Mouse (Mus musculus): Measurements from ENCODE around the gene Gpc6. TPM values are rescaled to one million over a fixed set of nuclear protein-coding genes. Genes with fewer than 3 reads are reported as not detected.

The Gpc6 gene
- polyA plus RNA-seq, 1 experiment, result 1.4 TPM

GRCm38 (mm10) chr14:117910323-117910722 is 985.2 kb downstream of the Gpc6 start:
- H3K4me1 ChIP-seq (ENCODE audit: control insufficient read depth, insufficient read depth, insufficient read length, low read length), result peaks cover 16% of the 10 kb centered on the region; the same call in 1 of the 2 replicates
- H3K4me3 ChIP-seq (ENCODE audit: insufficient read depth, low read depth, low read length), result no peak overlapping the region
- H3K27ac ChIP-seq (replicated peaks; ENCODE audit: low read depth, low read length), result peak overlapping the region; percentile 83

GRCm38 (mm10) chr14:117912624-117913270 is 987.6 kb downstream of the Gpc6 start:
- Histone ChIP-seq H3K4me1 (ENCODE audit: control insufficient read depth, insufficient read depth, insufficient read length, low read length) (peaks cover 16% of the 10 kb centered on the region; the same call in 1 of the 2 replicates), H3K27ac (replicated peaks; ENCODE audit: low read depth, low read length) (no peak overlapping the region), H3K4me3 (ENCODE audit: insufficient read depth, low read depth, low read length) (no peak overlapping the region)

DNA sequence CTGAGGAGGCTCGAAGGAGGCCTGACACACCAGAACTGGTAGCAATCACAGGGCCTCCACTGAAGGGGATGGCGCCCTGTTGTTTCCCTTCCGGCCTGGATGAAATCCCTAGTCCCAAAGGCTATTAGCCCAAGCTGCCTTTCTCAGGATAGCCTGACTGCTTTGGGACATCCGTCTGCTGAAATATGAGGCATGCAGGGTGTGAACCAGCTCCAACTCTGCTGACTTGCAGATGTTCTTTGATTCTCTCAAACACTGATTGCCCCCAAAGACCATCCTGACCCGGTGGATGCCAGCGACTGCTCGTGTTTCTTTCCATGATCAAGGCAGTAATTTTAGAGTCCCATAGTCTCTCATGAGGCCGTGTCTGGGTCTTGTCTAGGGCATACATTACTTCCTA is 991.5 kb downstream of the Gpc6 start:
- no peaks in the 10 kb centered on the region for H3K4me1 ChIP-seq (ENCODE audit: control insufficient read depth, insufficient read depth, insufficient read length, low read length)
- H3K4me3 ChIP-seq (ENCODE audit: insufficient read depth, low read depth, low read length), result no peak overlapping the region
- H3K27ac ChIP-seq (replicated peaks; ENCODE audit: low read depth, low read length), result no peak overlapping the region

GRCm38 (mm10) chr14:117918724-117919123 is 993.6 kb downstream of the Gpc6 start:
- H3K27ac ChIP-seq (replicated peaks; ENCODE audit: low read depth, low read length), result no peak overlapping the region
- no peak overlapping the region for H3K4me3 ChIP-seq (ENCODE audit: insufficient read depth, low read depth, low read length)
- no peaks in the 10 kb centered on the region for H3K4me1 ChIP-seq (ENCODE audit: control insufficient read depth, insufficient read depth, insufficient read length, low read length)

- Histone ChIP-seq H3K27ac (replicated peaks; ENCODE audit: low read depth, low read length) (no peak overlapping the region), H3K4me3 (ENCODE audit: insufficient read depth, low read depth, low read length) (no peak overlapping the region), H3K4me1 (ENCODE audit: control insufficient read depth, insufficient read depth, insufficient read length, low read length) (no peaks in the 10 kb centered on the region)
Observed at GRCm38 (mm10) chr14:117919612-117920011, 994.5 kb downstream of the Gpc6 start.

DNA sequence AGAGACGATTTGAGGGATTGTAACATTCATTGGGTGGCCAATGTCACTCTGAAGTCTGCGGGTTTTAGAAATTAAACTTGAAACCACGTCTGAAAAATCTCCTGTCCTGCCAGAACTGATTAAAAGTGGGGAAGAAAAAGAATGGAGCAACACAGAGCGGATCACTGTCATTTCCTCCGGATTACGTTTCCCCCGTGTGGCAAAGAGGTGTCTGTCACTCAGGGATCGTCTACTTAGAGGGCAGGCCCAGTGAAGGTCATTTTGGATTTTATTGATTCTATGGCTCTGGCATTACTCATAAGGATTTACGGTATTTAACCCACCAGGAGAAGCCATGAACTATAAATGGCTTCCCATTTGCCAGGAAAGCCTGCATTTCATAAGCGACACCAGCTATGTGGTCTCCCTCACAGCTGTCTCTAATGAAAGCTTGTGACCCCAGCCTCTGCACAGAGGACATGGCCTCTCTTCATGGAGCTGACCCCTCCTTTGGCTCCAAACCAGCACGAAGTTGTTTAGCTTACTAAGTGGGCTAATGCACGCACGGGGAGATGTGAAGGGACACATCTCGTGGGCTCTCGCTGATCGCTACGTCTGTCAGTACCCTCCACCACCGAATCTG is 996.4 kb downstream of the Gpc6 start:
- H3K27ac ChIP-seq (replicated peaks; ENCODE audit: low read depth, low read length), result no peak overlapping the region
- H3K4me1 ChIP-seq (ENCODE audit: control insufficient read depth, insufficient read depth, insufficient read length, low read length), result no peaks in the 10 kb centered on the region

GRCm38 (mm10) chr14:117923667-117924066 is 998.6 kb downstream of the Gpc6 start:
- no peak overlapping the region for H3K27ac ChIP-seq (replicated peaks; ENCODE audit: low read depth, low read length)
- H3K4me3 ChIP-seq (ENCODE audit: insufficient read depth, low read depth, low read length), result no peak overlapping the region
- no peaks in the 10 kb centered on the region for H3K4me1 ChIP-seq (ENCODE audit: control insufficient read depth, insufficient read depth, insufficient read length, low read length)

More for the DNA sequence above, 996.4 kb downstream of the Gpc6 start:
- H3K4me3 ChIP-seq (ENCODE audit: insufficient read depth, low read depth, low read length), result no peak overlapping the region

GRCm38 (mm10) chr14:117930105-117930847 is 1005.2 kb downstream of the Gpc6 start:
- Histone ChIP-seq H3K4me3 (ENCODE audit: insufficient read depth, low read depth, low read length) (no peak overlapping the region), H3K4me1 (ENCODE audit: control insufficient read depth, insufficient read depth, insufficient read length, low read length) (no peaks in the 10 kb centered on the region; the same call in 1 of the 2 replicates), H3K27ac (replicated peaks; ENCODE audit: low read depth, low read length) (peak overlapping the region; percentile 73)

GRCm38 (mm10) chr14:117930848-117931816 is 1006.0 kb downstream of the Gpc6 start:
- H3K27ac ChIP-seq (replicated peaks; ENCODE audit: low read depth, low read length), result peak overlapping the region; percentile 73
- no peaks in the 10 kb centered on the region; the same call in 1 of the 2 replicates for H3K4me1 ChIP-seq (ENCODE audit: control insufficient read depth, insufficient read depth, insufficient read length, low read length)
- H3K4me3 ChIP-seq (ENCODE audit: insufficient read depth, low read depth, low read length), result no peak overlapping the region

GRCm38 (mm10) chr14:117932163-117932851 is 1007.2 kb downstream of the Gpc6 start:
- H3K4me1 ChIP-seq (ENCODE audit: control insufficient read depth, insufficient read depth, insufficient read length, low read length), result no peaks in the 10 kb centered on the region; the same call in 1 of the 2 replicates
- H3K27ac ChIP-seq (replicated peaks; ENCODE audit: low read depth, low read length), result no peak overlapping the region
- no peak overlapping the region for H3K4me3 ChIP-seq (ENCODE audit: insufficient read depth, low read depth, low read length)

DNA sequence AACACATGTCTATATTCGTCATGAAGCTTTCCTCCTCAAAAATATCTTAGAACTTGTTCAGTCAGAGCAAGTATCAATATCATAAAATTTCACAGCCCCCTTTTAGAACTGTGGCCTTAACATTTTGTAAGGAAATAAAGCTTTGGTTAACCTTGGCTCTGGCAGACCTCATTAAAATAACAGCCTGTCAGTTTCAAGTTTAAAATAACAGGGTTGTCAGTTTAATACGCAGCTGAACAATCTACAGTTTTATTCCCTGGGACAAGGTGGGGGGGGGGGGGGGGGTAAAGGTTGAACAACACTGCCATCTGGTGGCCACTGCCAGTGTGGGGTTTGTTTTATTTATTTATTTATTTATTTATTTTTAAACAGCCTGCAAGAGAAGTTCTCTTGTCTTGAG is 1013.4 kb downstream of the Gpc6 start:
- Histone ChIP-seq H3K4me1 (ENCODE audit: control insufficient read depth, insufficient read depth, insufficient read length, low read length) (no peaks in the 10 kb centered on the region), H3K4me3 (ENCODE audit: insufficient read depth, low read depth, low read length) (no peak overlapping the region), H3K27ac (replicated peaks; ENCODE audit: low read depth, low read length) (no peak overlapping the region)

GRCm38 (mm10) chr14:117939471-117939870 is 1014.4 kb downstream of the Gpc6 start:
- H3K4me3 ChIP-seq (ENCODE audit: insufficient read depth, low read depth, low read length), result no peak overlapping the region
- H3K27ac ChIP-seq (replicated peaks; ENCODE audit: low read depth, low read length), result no peak overlapping the region
- H3K4me1 ChIP-seq (ENCODE audit: control insufficient read depth, insufficient read depth, insufficient read length, low read length), result no peaks in the 10 kb centered on the region

- Histone ChIP-seq H3K4me3 (ENCODE audit: insufficient read depth, low read depth, low read length) (no peak overlapping the region), H3K27ac (replicated peaks; ENCODE audit: low read depth, low read length) (no peak overlapping the region), H3K4me1 (ENCODE audit: control insufficient read depth, insufficient read depth, insufficient read length, low read length) (no peaks in the 10 kb centered on the region)
Observed at GRCm38 (mm10) chr14:117945920-117946503, 1020.9 kb downstream of the Gpc6 start.

GRCm38 (mm10) chr14:117951265-117951664 is 1026.2 kb downstream of the Gpc6 start:
- no peak overlapping the region for H3K27ac ChIP-seq (replicated peaks; ENCODE audit: low read depth, low read length)
- no peak overlapping the region for H3K4me3 ChIP-seq (ENCODE audit: insufficient read depth, low read depth, low read length)
- H3K4me1 ChIP-seq (ENCODE audit: control insufficient read depth, insufficient read depth, insufficient read length, low read length), result no peaks in the 10 kb centered on the region
